Mouse (Mus musculus): ENCODE measurements at regions not wholly inside any gene's neighbourhood (a gene's known extent, or its start where the extent isn't known, plus 50 kb on each side); places are given as distances from the start of the nearest gene placed in this dataset.
"Not testable (repeated sequence)": the region's sequence is repeated elsewhere in the genome, so short reads cannot be mapped to it uniquely, and the experiment has no call there.

- no peak for DNase-seq (ENCODE audit: low spot score in 2 of 2)
Observed at GRCm38 (mm10) chr7:73608804-73609275, 67.2 kb upstream of the Chd2 start.

- no peak for DNase-seq (ENCODE audit: low spot score in 2 of 2)
Observed at GRCm38 (mm10) chr7:73608070-73608803, 66.6 kb upstream of the Chd2 start.

- DNase-seq (ENCODE audit: low spot score in 2 of 2) = no peak
Observed at GRCm38 (mm10) chr7:73607450-73608005, 65.9 kb upstream of the Chd2 start.

- DNase-seq (ENCODE audit: low spot score in 2 of 2) = peak; percentile 89 to 93
Observed at GRCm38 (mm10) chr7:73606677-73607449, 65.2 kb upstream of the Chd2 start.

GRCm38 (mm10) chr7:73604597-73604996, 63.0 kb upstream of the Chd2 start:
- no peak for DNase-seq (ENCODE audit: low spot score in 2 of 2)

- DNase-seq (ENCODE audit: low spot score in 2 of 2) = no peak
Observed at GRCm38 (mm10) chr7:73602815-73603551, 61.4 kb upstream of the Chd2 start.

- no peak for DNase-seq (ENCODE audit: low spot score in 2 of 2)
Observed at GRCm38 (mm10) chr7:73601336-73601735, 59.7 kb upstream of the Chd2 start.

- DNase-seq (ENCODE audit: low spot score in 2 of 2) = no peak
Observed at GRCm38 (mm10) chr7:73600776-73601175, 59.1 kb upstream of the Chd2 start.

GRCm38 (mm10) chr7:73600003-73600385, 58.4 kb upstream of the Chd2 start:
- not testable (repeated sequence) for DNase-seq (ENCODE audit: low spot score in 2 of 2)

- DNase-seq (ENCODE audit: low spot score in 2 of 2) = no peak
Observed at GRCm38 (mm10) chr7:73599354-73600002, 57.8 kb upstream of the Chd2 start.

- no peak for DNase-seq (ENCODE audit: low spot score in 2 of 2)
Observed at GRCm38 (mm10) chr7:73597968-73598367, 56.3 kb upstream of the Chd2 start.

GRCm38 (mm10) chr7:73596866-73597840, 55.5 kb upstream of the Chd2 start:
- DNase-seq (ENCODE audit: low spot score in 2 of 2) = no peak

- no peak for DNase-seq (ENCODE audit: low spot score in 2 of 2)
Observed at GRCm38 (mm10) chr7:73596415-73596814, 54.8 kb upstream of the Chd2 start.

GRCm38 (mm10) chr7:73595860-73596259, 54.2 kb upstream of the Chd2 start:
- DNase-seq (ENCODE audit: low spot score in 2 of 2) = no peak

GRCm38 (mm10) chr7:73595140-73595825, 53.7 kb upstream of the Chd2 start:
- peak; percentile 78 to 93 for DNase-seq (ENCODE audit: low spot score in 2 of 2)

GRCm38 (mm10) chr7:73594492-73595139, 53.0 kb upstream of the Chd2 start:
- DNase-seq (ENCODE audit: low spot score in 2 of 2) = no peak

- no peak for DNase-seq (ENCODE audit: low spot score in 2 of 2)
Observed at GRCm38 (mm10) chr7:73593645-73594385, 52.2 kb upstream of the Chd2 start.

GRCm38 (mm10) chr7:73592857-73593256, 51.2 kb upstream of the Chd2 start:
- no peak for DNase-seq (ENCODE audit: low spot score in 2 of 2)
